Mouse (Mus musculus): ENCODE measurements around the gene Ins1.

Gene Ins1

DNA sequence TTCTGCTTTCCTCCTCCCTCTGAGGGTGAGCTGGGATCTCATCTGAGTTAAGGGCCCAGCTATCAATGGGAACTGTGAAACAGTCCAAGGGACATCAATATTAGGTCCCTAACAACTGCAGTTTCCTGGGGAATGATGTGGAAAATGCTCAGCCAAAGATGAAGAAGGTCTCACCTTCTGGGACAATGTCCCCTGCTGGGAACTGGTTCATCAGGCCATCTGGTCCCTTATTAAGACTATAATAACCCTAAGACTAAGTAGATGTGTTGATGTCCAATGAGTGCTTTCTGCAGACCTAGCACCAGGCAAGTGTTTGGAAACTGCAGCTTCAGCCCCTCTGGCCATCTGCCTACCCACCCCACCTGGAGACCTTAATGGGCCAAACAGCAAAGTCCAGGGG, at the start of gene Ins1:
Gene Ins1 (plus strand): TSS at position 301 of the 400 bp plus-strand sequence.
- DNase-seq: no peak

All from layer of hippocampus, adult 9-11 months (tissue).